Mouse (Mus musculus) erythroid progenitor cell, adult 5-6 weeks (primary cell): Measurements from ENCODE around the gene Ints12. TPM values are rescaled to one million over a fixed set of nuclear protein-coding genes. Genes with fewer than 3 reads are reported as not detected.

Source experiments
- ATAC-seq: replicated peaks from 2 replicates; pipeline ENCODE4 v1.8.0; 2016; ENCODE audit warnings: moderate number of reproducible peaks, mild to moderate bottlenecking, moderate TSS enrichment, inconsistent platforms; ENCODE audit not compliant: poor library complexity, low FRiP score, severe bottlenecking
- total RNA-seq, 2 experiments: library from RNA; stranded (forward) in 1 of 2; stranded (reverse) in 1 of 2; fragments of 150-400 nt in 1 of 2; fragments of 186-747, 209-891 nt in 1 of 2; gene quantifications; 2 replicates each; pipeline versions ENCODE4 v1.2.3 to v1.2.4; 2015 to 2017; ENCODE audit warnings: low replicate concordance in 2 of 2

Gene Ints12
- total RNA-seq, 2 experiments from 2014 or later: 8.0 to 18.7 TPM

DNA sequence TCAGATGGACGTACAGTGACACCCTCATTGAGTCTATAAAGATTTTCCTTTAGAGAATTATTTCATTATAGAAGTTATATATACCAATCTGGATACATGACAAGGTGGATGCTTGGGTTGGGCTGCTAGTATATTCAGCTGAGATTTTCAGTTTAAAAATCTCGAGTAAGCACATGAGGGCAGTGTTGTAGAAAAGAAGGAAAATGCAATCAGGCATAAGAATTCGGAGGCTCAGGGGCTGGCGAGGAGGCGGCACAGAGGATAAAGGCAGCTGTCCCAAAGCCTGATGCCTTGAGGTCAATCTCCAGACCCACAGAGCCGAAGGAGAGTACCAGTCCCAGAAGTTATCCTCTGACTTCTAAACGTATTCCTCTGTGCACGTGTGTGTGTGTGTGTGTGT is 41.0 kb downstream of the Ints12 start:
- no peak for ATAC-seq

DNA sequence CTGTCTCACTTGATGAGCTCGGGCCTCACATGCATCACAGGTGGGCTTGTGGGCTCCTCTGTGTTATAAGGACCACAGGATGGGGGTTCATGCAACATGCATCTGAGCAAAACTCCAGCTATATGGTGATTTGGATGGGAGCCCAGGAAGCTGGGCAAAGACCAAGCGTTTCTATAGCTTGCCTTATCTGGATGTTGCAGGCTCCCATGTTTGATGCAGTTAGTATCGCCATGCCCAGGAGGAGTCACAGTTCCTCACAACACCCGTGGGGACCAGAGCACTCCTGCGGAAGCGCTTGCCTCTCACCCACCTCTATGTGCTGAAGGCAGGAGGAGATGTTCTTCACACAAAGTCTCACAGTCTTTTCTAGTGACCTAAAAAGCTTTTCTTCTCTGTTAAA is 50.2 kb downstream of the Ints12 start:
- no peak; the same call in 1 of the 2 replicates for ATAC-seq

DNA sequence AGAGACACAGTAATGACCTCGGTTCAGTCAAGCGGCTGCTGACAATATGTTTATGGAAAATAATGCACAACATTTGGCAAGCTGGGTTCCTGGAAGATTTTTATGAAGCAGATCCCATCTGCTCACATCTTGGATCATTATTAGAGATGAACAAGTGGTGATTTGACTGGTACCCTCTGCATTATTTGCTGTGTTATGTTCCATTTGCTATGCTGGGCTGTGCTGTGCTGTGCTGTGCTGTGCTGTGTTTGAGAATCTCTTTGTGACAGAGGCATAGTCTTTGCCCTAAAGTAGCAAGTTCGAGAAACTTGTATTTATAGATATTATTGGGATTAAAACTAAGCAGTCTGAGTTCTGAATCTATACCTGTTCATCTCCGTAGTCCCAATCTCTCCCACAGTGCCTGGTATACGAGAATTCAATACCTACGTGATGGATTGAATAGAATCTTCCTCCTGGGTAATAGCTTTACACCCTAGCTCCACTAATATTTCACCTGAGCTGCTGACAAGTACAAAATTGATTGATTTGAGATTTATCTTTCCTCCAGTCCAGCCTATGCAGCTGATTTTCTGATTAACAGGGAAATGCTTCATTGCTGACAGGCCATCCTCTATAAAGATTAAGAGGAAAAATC is 53.0 kb downstream of the Ints12 start:
- ATAC-seq: no peak

DNA sequence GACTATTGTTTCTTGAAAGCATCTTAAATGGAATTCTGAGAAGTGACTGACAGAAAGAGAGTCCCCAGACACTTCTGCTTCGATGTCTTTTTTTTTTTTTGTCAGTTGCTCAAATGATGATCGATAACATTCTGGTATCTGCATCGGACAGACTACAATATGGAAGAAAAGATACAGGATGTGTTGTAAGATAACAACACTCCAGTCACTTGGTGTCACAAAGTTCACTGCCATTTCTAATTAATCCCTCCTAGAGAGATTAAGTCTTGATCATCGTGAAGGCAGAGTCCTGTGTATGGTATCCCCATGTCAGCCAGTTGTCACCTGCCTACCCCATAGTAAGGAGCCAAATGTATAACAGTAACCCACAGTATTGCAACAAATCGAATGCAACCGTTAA is 60.0 kb downstream of the Ints12 start:
- ATAC-seq: no peak

DNA sequence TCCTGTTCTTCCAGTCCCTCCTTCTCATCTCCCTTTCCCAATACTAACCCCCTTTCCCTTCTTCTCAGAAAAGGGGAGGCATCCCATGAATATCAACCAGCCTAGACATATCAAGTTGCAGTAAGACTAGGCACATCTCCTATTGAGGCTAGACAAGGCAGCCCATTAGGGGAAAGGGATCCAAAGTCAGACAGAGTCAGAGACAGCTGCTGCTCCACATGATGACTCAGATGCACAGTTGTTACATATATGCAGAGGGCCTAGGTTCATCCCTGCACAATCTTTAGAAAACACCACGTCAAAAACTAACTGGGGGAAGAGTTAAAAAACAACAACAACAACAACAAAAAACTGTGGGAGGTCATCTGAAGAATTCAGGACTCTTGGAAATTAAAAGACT is 61.2 kb downstream of the Ints12 start:
- no peak for ATAC-seq

DNA sequence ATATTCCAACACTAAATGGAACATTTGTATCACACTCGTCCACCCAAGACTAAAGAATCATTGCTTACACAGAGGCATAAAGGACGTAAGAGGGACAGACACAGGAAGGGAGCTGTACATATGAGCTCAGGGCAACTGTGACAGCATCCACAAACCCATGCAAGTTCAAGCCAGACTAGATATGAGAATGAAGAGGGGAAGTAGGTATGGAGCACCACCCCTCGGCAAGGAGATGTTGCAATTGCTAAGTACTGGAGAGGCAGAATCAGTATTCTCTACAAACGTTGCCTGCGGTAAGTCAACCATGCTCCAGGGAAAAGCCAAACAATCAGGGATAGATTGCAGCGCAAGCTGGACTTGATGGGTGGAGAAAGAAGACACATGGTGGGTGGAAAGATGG is 62.0 kb downstream of the Ints12 start:
- no peak for ATAC-seq

DNA sequence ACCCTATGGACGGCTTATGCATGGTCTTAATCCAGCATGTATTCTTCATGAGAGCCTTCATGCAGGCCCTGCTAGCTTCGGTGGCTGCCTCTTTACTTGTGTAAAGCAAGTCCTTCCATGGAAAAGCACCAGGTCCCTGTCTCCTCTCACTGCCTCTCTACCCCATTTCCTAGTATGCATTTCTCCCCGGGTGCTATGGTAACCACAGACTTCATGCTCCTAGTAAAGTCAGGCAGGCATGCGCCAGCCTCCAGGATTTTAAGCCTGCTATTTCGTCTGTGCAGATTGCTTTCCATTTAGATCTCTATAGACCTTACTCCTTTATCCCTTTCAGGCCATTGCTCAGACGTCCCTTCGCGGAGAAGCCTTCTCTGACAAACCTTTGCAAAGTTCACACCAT is 63.0 kb downstream of the Ints12 start:
- no peak for ATAC-seq

DNA sequence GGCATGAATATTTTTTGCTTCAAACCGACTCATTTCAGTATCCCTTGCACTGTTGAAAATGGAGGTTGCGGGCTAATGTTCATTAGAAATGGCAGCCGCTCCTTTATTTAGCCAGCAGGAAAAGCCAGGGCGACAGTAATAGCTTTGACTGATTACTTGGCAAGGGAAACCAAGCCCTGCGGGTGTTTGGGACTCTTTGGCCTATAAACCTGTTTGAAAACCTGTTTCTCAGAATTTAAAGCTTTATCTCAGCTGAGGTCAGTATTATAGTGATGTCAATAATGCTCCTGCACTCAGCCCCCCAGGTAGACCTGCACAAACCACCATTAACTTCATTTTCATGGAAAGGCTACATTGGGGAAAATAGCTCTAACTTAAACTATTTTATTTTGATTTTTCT is 66.6 kb downstream of the Ints12 start:
- no peak for ATAC-seq

Other genes starting within 250 kb of the Ints12 start
- 0.72 TPM in 1 of 2 replicates, not detected in the other for gene Npnt, start 141.5 kb upstream of the Ints12 start, total RNA-seq (2015; ENCODE audit: low replicate concordance)
- not detected in 2 replicates for gene Npnt, start 141.5 kb upstream of the Ints12 start, total RNA-seq (2017; ENCODE audit: low replicate concordance)
- 5.8 and 9.6 TPM in 2 replicates for gene Gstcd, start 193 bp downstream of the Ints12 start, total RNA-seq (2015; ENCODE audit: low replicate concordance)
- 9.9 and 14.3 TPM in 2 replicates for gene Gstcd, start 193 bp downstream of the Ints12 start, total RNA-seq (2017; ENCODE audit: low replicate concordance)
- not detected in 2 replicates for gene Arhgef38, start 143.1 kb downstream of the Ints12 start, total RNA-seq (2015; ENCODE audit: low replicate concordance)
- not detected in 2 replicates for gene Arhgef38, start 143.1 kb downstream of the Ints12 start, total RNA-seq (2017; ENCODE audit: low replicate concordance)
- 8.8 and 15.1 TPM in 2 replicates for gene Ppa2, start 218.3 kb downstream of the Ints12 start, total RNA-seq (2015; ENCODE audit: low replicate concordance)
- gene Ppa2, start 218.3 kb downstream of the Ints12 start, total RNA-seq (2017; ENCODE audit: low replicate concordance): 27.2 and 30.9 TPM in 2 replicates